Mouse (Mus musculus): ENCODE measurements around the gene Enox1.

DNA sequence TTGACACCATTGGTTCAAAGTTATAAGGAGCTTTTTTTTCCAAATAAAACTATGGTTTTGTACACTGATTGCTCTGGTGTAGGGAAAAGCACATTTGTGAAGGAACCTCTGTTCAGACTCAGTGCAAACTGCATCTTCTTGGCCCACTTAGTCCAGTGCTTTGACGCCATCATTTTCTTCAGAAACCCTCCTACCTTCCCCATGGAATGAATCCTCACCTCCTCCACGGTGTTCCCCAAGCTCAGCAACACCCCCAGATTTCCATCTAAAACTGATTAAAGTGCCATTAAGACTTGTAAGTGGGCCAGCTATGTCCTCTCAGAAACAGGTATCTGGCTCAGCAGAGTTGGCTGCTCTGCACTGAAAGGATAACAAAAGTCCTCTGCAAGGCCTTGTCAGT is 167.8 kb downstream of the Enox1 start:
- TF ChIP-seq EP300 (IDR thresholded peaks at IDR 0.05; ENCODE audit: insufficient read depth, low read depth, low read length), result no peak
- TF ChIP-seq CTCF (IDR thresholded peaks at IDR 0.05), result no peak
